Mouse (Mus musculus) embryonic fibroblast, embryonic 13.5 days (primary cell): ENCODE results near the gene Ache.

Experiments used
- CTCF ChIP-seq: IDR thresholded peaks from 2 replicates; pipeline ENCODE4 v1.5.1; 2011; ENCODE audit warnings: mild to moderate bottlenecking, control low read depth, low read length, moderate library complexity, borderline replicate concordance; ENCODE audit not compliant: insufficient read depth
- POLR2A ChIP-seq: IDR thresholded peaks from 2 replicates; pipeline ENCODE4 v1.6.1; 2011; ENCODE audit warnings: low read depth, mild to moderate bottlenecking, control low read depth, low read length, moderate library complexity

- TF ChIP-seq CTCF (no peak), POLR2A (peak; percentile 87)
Observed at GRCm38 (mm10) chr5:137307071-137307912, 20.0 kb downstream of the Ache start, which contains the start of gene Srrt.
